Mouse (Mus musculus): ENCODE data around the gene Tyro3.

GRCm38 (mm10) chr2:119810890-119811289 is 13.4 kb downstream of the Tyro3 start:
- TF ChIP-seq CTCF (IDR thresholded peaks at IDR 0.05; ENCODE audit: low read depth) = no peak
- no peak for TF ChIP-seq EP300 (IDR thresholded peaks at IDR 0.05; ENCODE audit: low read depth)
